Mouse (Mus musculus) liver, adult 10 weeks (tissue): ENCODE results near the gene Gm11757. TPM values are rescaled to one million over a fixed set of nuclear protein-coding genes. Genes with fewer than 3 reads are reported as not detected.

Source experiments
- polyA plus RNA-seq: library from polyadenylated mRNA; stranded (reverse); fragments of 350-450 nt; fragmentation: Illumina TruSeq; extraction: RNeasy Lipid Tissue Mini Kit (QIAGEN cat#74804); gene quantifications from one replicate; pipeline ENCODE4 v1.2.3, GENCODE M21; 2014; ENCODE audit warnings: low read depth, low replicate concordance

Gm11757 gene
- not detected for polyA plus RNA-seq

DNA sequence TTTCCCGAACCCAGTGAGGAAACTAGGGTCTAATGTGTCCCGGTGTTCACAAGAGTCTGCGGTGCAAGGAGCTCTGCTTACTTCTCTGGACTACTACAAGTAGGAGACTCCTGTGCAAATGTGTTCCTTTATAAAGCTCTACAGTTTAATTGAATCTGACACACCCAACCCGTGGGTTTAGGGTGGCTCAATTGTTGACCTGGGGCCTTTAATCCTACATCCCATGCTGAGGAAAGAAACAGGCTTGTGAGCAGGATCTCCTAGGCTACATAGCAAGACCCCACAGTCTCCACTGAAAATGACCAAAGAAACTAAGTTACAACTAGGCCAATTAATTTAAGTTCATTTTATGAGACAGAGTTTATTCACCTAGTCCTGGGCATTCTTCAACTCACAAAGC, at the start of gene Gm11757:
Gene Gm11757, minus strand, starts transcription at position 101 of the 400 bp plus-strand sequence.

DNA sequence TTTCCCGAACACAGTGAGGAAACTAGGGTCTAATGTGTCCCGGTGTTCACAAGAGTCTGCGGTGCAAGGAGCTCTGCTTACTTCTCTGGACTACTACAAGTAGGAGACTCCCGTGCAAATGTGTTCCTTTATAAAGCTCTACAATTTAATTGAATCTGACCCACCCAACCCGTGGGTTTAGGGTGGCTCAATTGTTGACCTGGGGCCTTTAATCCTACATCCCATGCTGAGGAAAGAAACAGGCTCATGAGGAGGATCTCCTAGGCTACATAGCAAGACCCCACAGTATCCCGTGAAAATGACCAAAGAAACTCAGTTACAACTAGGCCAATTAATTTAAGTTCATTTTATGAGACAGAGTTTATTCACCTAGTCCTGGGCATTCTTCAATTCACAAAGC, 29.7 kb upstream of the Gm11757 start, which contains the start of gene Gm11756:
Gene Gm11756, minus strand, starts transcription at position 101 of the 400 bp plus-strand sequence.

DNA sequence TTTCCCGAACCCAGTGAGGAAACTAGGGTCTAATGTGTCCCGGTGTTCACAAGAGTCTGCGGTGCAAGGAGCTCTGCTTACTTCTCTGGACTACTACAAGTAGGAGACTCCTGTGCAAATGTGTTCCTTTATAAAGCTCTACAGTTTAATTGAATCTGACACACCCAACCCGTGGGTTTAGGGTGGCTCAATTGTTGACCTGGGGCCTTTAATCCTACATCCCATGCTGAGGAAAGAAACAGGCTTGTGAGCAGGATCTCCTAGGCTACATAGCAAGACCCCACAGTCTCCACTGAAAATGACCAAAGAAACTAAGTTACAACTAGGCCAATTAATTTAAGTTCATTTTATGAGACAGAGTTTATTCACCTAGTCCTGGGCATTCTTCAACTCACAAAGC, 14.9 kb upstream of the Gm11757 start, which contains the start of gene Gm13871:
Gene Gm13871, minus strand, starts transcription at position 101 of the 400 bp plus-strand sequence.

DNA sequence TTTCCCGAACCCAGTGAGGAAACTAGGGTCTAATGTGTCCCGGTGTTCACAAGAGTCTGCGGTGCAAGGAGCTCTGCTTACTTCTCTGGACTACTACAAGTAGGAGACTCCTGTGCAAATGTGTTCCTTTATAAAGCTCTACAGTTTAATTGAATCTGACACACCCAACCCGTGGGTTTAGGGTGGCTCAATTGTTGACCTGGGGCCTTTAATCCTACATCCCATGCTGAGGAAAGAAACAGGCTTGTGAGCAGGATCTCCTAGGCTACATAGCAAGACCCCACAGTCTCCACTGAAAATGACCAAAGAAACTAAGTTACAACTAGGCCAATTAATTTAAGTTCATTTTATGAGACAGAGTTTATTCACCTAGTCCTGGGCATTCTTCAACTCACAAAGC, 14.7 kb downstream of the Gm11757 start, which contains the start of gene Gm11758:
Gene Gm11758, minus strand, starts transcription at position 101 of the 400 bp plus-strand sequence.

Other genes starting within 250 kb of the Gm11757 start
- not detected for gene Gm11239, start 222.8 kb downstream of the Gm11757 start, polyA plus RNA-seq
- gene Gm428, start 207.6 kb downstream of the Gm11757 start, polyA plus RNA-seq: not detected
- gene Rasef, start 100.1 kb downstream of the Gm11757 start, polyA plus RNA-seq: 0.32 TPM
- gene Gm11758, start 14.8 kb downstream of the Gm11757 start, polyA plus RNA-seq: not detected
- gene Gm13871, start 14.8 kb upstream of the Gm11757 start, polyA plus RNA-seq: not detected
- gene Gm11756, start 29.6 kb upstream of the Gm11757 start, polyA plus RNA-seq: not detected
- gene 2310002L09Rik, start 59.7 kb upstream of the Gm11757 start, polyA plus RNA-seq: not detected
- not detected for gene Frmd3, start 122.3 kb upstream of the Gm11757 start, polyA plus RNA-seq